Mouse (Mus musculus): Measurements from ENCODE around the gene Dad1.

Dad1 gene

GRCm38 (mm10) chr14:54253741-54254291 is at the start of gene Dad1, which contains the start of gene Abhd4:
Gene Dad1, minus strand, starts transcription at chr14:54254104.
Gene Abhd4, plus strand, starts transcription at chr14:54254188.
- ATAC-seq (ENCODE audit: insufficient number of reproducible peaks, low FRiP score, low TSS enrichment): peak; percentile 99

- ATAC-seq (ENCODE audit: insufficient number of reproducible peaks, low FRiP score, low TSS enrichment): no peak
These were observed 46.8 kb upstream of the Dad1 start for GRCm38 (mm10) chr14:54300676-54301075.

- ATAC-seq (ENCODE audit: insufficient number of reproducible peaks, low FRiP score, low TSS enrichment): no peak
These were observed 46.2 kb upstream of the Dad1 start for GRCm38 (mm10) chr14:54300136-54300535.

GRCm38 (mm10) chr14:54284839-54285238 is 30.9 kb upstream of the Dad1 start, which contains the start of gene Olfr49:
Gene Olfr49, minus strand, starts transcription at chr14:54284939.
- ATAC-seq (ENCODE audit: insufficient number of reproducible peaks, low FRiP score, low TSS enrichment): no peak

GRCm38 (mm10) chr14:54276446-54276845 is 22.5 kb upstream of the Dad1 start:
- no peak for ATAC-seq (ENCODE audit: insufficient number of reproducible peaks, low FRiP score, low TSS enrichment)

- ATAC-seq (ENCODE audit: insufficient number of reproducible peaks, low FRiP score, low TSS enrichment): no peak
These were observed 18.8 kb upstream of the Dad1 start for GRCm38 (mm10) chr14:54272696-54273095.

- ATAC-seq (ENCODE audit: insufficient number of reproducible peaks, low FRiP score, low TSS enrichment): no peak
These were observed 18.2 kb upstream of the Dad1 start for GRCm38 (mm10) chr14:54271976-54272606.

- ATAC-seq (ENCODE audit: insufficient number of reproducible peaks, low FRiP score, low TSS enrichment): no peak
These were observed 16.5 kb upstream of the Dad1 start for GRCm38 (mm10) chr14:54270413-54270812.

- ATAC-seq (ENCODE audit: insufficient number of reproducible peaks, low FRiP score, low TSS enrichment): no peak
These were observed 15.7 kb upstream of the Dad1 start for GRCm38 (mm10) chr14:54269566-54269965.

- no peak for ATAC-seq (ENCODE audit: insufficient number of reproducible peaks, low FRiP score, low TSS enrichment)
These were observed 14.1 kb upstream of the Dad1 start for GRCm38 (mm10) chr14:54267966-54268365.

GRCm38 (mm10) chr14:54265951-54266350 is 12.0 kb upstream of the Dad1 start:
- no peak for ATAC-seq (ENCODE audit: insufficient number of reproducible peaks, low FRiP score, low TSS enrichment)

- ATAC-seq (ENCODE audit: insufficient number of reproducible peaks, low FRiP score, low TSS enrichment): no peak
These were observed 11.2 kb upstream of the Dad1 start for GRCm38 (mm10) chr14:54265093-54265492.

- no peak for ATAC-seq (ENCODE audit: insufficient number of reproducible peaks, low FRiP score, low TSS enrichment)
These were observed 10.3 kb upstream of the Dad1 start for GRCm38 (mm10) chr14:54264231-54264630.

- no peak for ATAC-seq (ENCODE audit: insufficient number of reproducible peaks, low FRiP score, low TSS enrichment)
These were observed 9.2 kb upstream of the Dad1 start for GRCm38 (mm10) chr14:54263099-54263498.

- ATAC-seq (ENCODE audit: insufficient number of reproducible peaks, low FRiP score, low TSS enrichment): no peak
These were observed 8.7 kb upstream of the Dad1 start for GRCm38 (mm10) chr14:54262622-54263021.

GRCm38 (mm10) chr14:54261386-54261785 is 7.5 kb upstream of the Dad1 start:
- ATAC-seq (ENCODE audit: insufficient number of reproducible peaks, low FRiP score, low TSS enrichment): no peak

- no peak for ATAC-seq (ENCODE audit: insufficient number of reproducible peaks, low FRiP score, low TSS enrichment)
These were observed 6.3 kb upstream of the Dad1 start for GRCm38 (mm10) chr14:54260196-54260595.

GRCm38 (mm10) chr14:54259722-54260085 is 5.8 kb upstream of the Dad1 start:
- no peak for ATAC-seq (ENCODE audit: insufficient number of reproducible peaks, low FRiP score, low TSS enrichment)

- ATAC-seq (ENCODE audit: insufficient number of reproducible peaks, low FRiP score, low TSS enrichment): peak; percentile 92
These were observed 5.3 kb upstream of the Dad1 start for GRCm38 (mm10) chr14:54259003-54259721.

GRCm38 (mm10) chr14:54258131-54258670 is 4.3 kb upstream of the Dad1 start:
- ATAC-seq (ENCODE audit: insufficient number of reproducible peaks, low FRiP score, low TSS enrichment): no peak

GRCm38 (mm10) chr14:54254670-54255202 is 832 bp upstream of the Dad1 start:
- ATAC-seq (ENCODE audit: insufficient number of reproducible peaks, low FRiP score, low TSS enrichment): no peak
